Mouse (Mus musculus) limb, embryonic 14.5 days (tissue): ENCODE measurements around the gene Il6. TPM values are rescaled to one million over a fixed set of nuclear protein-coding genes. Genes with fewer than 3 reads are reported as not detected.

Source experiments
- ATAC-seq: fragments of 200-750 bp; cut with Nextera tagmentation; 2 replicates; pipeline ENCODE4 v1.8.0; 2017; ENCODE audit warnings: low read depth, moderate number of reproducible peaks, moderate TSS enrichment; ENCODE audit not compliant: low FRiP score
- DNase-seq: peaks from one replicate; pipeline ENCODE4 v3.0.0-alpha.2; 2015; ENCODE audit warnings: low spot score
- H3K27ac ChIP-seq: fragments of 300-500 bp; sonication (generic); replicated peaks from 2 replicates; pipeline ENCODE4 v1.5.1; 2014; ENCODE audit warnings: low read depth, mild to moderate bottlenecking, low read length, moderate library complexity, mixed read lengths
- H3K27me3 ChIP-seq: fragments of 300-500 bp; sonication (generic); 2 replicates; pipeline ENCODE4 v1.6.1; 2014; ENCODE audit warnings: low read length, mixed read lengths; ENCODE audit not compliant: control insufficient read depth, insufficient read depth
- H3K36me3 ChIP-seq: fragments of 300-500 bp; sonication (generic); 2 replicates; pipeline ENCODE4 v1.6.1; 2014; ENCODE audit warnings: mild to moderate bottlenecking, low read length, moderate library complexity, mixed read lengths; ENCODE audit not compliant: control insufficient read depth, insufficient read depth
- H3K4me1 ChIP-seq: fragments of 300-500 bp; sonication (generic); 2 replicates; pipeline ENCODE4 v1.6.1; 2014; ENCODE audit warnings: antibody characterized with exemption, low read length, mixed read lengths; ENCODE audit not compliant: control insufficient read depth, insufficient read depth
- H3K4me2 ChIP-seq: fragments of 300-500 bp; sonication (generic); replicated peaks from 2 replicates; pipeline ENCODE4 v1.6.1; 2014; ENCODE audit warnings: low read depth, mild to moderate bottlenecking, low read length, moderate library complexity; ENCODE audit not compliant: severe bottlenecking
- H3K4me3 ChIP-seq: fragments of 300-500 bp; sonication (generic); replicated peaks from 2 replicates; pipeline ENCODE4 v1.5.1; 2014; ENCODE audit warnings: low read length
- H3K9ac ChIP-seq: fragments of 300-500 bp; sonication (generic); 2 replicates; pipeline ENCODE4 v1.6.1; 2014; ENCODE audit warnings: mild to moderate bottlenecking, low read depth, low read length, moderate library complexity; ENCODE audit not compliant: severe bottlenecking
- H3K9me3 ChIP-seq: fragments of 300-500 bp; sonication (generic); 2 replicates; pipeline ENCODE4 v1.6.1; 2016; ENCODE audit warnings: low read length; ENCODE audit not compliant: control insufficient read depth
- POLR2A ChIP-seq: fragments of 200-500 bp; IDR thresholded peaks from 2 replicates; pipeline ENCODE4 v1.8.0; 2012; ENCODE audit warnings: inconsistent platforms, mild to moderate bottlenecking, moderate library complexity, borderline replicate concordance; ENCODE audit not compliant: insufficient read depth, insufficient read length; ENCODE audit errors: extremely low read depth
- WGBS: fragments of 180-500 bp; shearing (Covaris S2); extraction: QIAGEN DNeasy Blood & Tissue Kit; methylation state at CpG from one replicate; pipeline ENCODE4 v1.1.7; 2014; 5-methylcytosine and 5-hydroxymethylcytosine counted together
- polyA plus RNA-seq, 2 experiments: library from polyadenylated mRNA; depleted of rRNA in 1 of 2; stranded (reverse) in 1 of 2; unstranded in 1 of 2; fragments of >200 nt; fragmentation: Nextera tagmentation in 1 of 2; extraction: Ambion mirVana in 1 of 2; gene quantifications; 2 replicates each; pipeline versions ENCODE4 v1.2.1 to v1.2.3; 2012 to 2014

Il6 gene
- 0.10 and 0.18 TPM in 2 replicates for polyA plus RNA-seq (2012; rRNA removed)
- polyA plus RNA-seq (2014; fragmentation: Nextera tagmentation; extraction: Ambion mirVana) = 0.44 and 0.80 TPM in 2 replicates

DNA sequence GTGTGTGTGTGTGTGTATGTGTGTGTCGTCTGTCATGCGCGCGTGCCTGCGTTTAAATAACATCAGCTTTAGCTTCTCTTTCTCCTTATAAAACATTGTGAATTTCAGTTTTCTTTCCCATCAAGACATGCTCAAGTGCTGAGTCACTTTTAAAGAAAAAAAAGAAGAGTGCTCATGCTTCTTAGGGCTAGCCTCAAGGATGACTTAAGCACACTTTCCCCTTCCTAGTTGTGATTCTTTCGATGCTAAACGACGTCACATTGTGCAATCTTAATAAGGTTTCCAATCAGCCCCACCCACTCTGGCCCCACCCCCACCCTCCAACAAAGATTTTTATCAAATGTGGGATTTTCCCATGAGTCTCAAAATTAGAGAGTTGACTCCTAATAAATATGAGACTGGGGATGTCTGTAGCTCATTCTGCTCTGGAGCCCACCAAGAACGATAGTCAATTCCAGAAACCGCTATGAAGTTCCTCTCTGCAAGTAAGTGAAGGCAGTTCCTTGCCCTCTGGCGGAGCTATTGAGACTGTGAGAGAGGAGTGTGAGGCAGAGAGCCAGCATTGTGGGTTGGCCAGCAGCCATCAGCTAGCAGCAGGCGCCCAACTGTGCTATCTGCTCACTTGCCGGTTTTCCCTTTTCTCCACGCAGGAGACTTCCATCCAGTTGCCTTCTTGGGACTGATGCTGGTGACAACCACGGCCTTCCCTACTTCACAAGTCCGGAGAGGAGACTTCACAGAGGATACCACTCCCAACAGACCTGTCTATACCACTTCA is at the start of gene Il6:
TSS of gene Il6 (plus strand) at position 389 of the 778 bp plus-strand sequence.
- Histone ChIP-seq H3K4me2 (no peak within 1 kb of the TSS; the same call in 1 of the 2 replicates), H3K27me3 (no peaks in the 10 kb centered on the region), H3K36me3 (no peaks in the 10 kb centered on the region), H3K9ac (no peak within 1 kb of the TSS), H3K9me3 (no peaks in the 10 kb centered on the region), H3K4me1 (no peaks in the 10 kb centered on the region), H3K4me3 (no peak within 1 kb of the TSS), H3K27ac (no peak within 1 kb of the TSS)
- TF ChIP-seq POLR2A = no peak
- DNase-seq (peak; percentile 94), ATAC-seq (peak; percentile 80)
- 55% methylated on average over 16 of the region's 16 CpGs for WGBS

DNA sequence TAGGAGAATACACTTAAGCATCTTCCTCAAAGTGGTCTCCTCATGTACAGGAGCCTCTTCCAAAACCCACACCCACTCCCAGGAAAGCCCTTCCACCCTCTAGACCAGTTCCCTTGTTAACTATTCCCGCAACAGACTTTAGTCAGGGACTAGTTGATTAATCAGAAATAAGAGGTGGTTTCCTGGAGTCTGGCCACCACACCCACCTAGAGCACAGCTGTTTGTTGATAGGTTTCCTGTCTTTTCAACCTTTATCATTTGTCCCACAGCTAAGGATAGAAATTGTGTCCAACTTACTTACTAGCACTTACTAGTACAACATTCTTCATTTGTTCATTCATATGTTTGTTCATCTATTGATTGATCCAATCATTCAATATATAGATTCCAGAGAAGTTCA is 49.4 kb upstream of the Il6 start:
- H3K4me1 ChIP-seq = no peaks in the 10 kb centered on the region
- no peak for ATAC-seq
- WGBS = 73% methylated on average over 1 of the region's 1 CpGs
- H3K27me3 ChIP-seq = no peaks in the 10 kb centered on the region
- H3K27ac ChIP-seq = no peak overlapping the region
- no peak overlapping the region for H3K4me3 ChIP-seq
- H3K4me2 ChIP-seq = no peak overlapping the region
- no peak overlapping the region for H3K9ac ChIP-seq
- TF ChIP-seq POLR2A = no peak
- no peak for DNase-seq
- H3K36me3 ChIP-seq = no peaks in the 10 kb centered on the region
- H3K9me3 ChIP-seq = no peaks in the 10 kb centered on the region

DNA sequence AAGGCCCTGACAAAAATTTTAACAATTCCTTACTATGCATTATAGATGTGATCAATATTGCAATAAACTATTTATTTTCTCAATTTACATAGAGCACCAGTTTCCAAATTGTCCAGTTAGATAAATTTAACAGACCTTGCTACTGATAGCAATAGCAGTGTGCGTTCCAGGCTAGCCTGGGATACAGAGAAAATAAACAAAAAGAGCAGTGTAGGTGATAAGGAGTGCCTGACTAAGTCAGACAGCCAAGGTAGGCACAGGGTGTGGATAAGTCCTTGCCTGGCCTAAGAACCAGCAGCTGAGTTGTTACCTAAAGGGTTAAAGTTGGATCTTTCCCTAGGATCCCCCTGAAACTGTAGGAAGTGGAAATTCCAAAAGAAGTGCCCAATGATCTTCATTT is 42.7 kb upstream of the Il6 start:
- DNase-seq (no peak), ATAC-seq (no peak)
- no peaks in the 10 kb centered on the region for H3K4me1 ChIP-seq
- no peak for TF ChIP-seq POLR2A
- 57% methylated on average over 1 of the region's 1 CpGs for WGBS
- H3K9ac ChIP-seq = no peak overlapping the region
- no peaks in the 10 kb centered on the region for H3K27me3 ChIP-seq
- H3K4me2 ChIP-seq = no peak overlapping the region
- H3K36me3 ChIP-seq = no peaks in the 10 kb centered on the region
- no peak overlapping the region for H3K4me3 ChIP-seq
- no peak overlapping the region for H3K27ac ChIP-seq
- H3K9me3 ChIP-seq = no peaks in the 10 kb centered on the region

DNA sequence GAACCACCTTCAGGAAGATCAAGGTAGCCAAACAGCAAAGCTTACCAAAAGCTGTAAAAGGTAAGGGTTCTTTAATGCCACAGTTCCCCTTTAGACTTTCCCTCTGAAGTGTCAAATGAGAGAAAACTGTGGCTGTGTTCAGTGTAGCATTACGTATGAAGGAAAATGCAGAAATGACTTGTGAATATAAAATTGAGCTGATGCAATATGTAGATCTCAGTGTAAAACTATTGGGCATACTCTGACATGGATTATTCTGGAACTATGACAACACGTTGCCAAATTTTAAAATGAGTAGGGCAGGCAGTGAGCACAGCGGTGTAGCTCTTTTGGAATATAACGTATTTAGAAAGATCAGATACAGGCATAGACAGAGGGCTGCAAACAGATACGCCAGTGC is 40.1 kb upstream of the Il6 start:
- no peaks in the 10 kb centered on the region for H3K9me3 ChIP-seq
- H3K36me3 ChIP-seq = no peaks in the 10 kb centered on the region
- H3K4me2 ChIP-seq = no peak overlapping the region
- no peaks in the 10 kb centered on the region for H3K27me3 ChIP-seq
- no peak for TF ChIP-seq POLR2A
- no peak overlapping the region for H3K9ac ChIP-seq
- no peak overlapping the region for H3K27ac ChIP-seq
- 86% methylated on average over 5 of the region's 5 CpGs for WGBS
- H3K4me1 ChIP-seq = no peaks in the 10 kb centered on the region
- DNase-seq (no peak), ATAC-seq (no peak)
- no peak overlapping the region for H3K4me3 ChIP-seq

DNA sequence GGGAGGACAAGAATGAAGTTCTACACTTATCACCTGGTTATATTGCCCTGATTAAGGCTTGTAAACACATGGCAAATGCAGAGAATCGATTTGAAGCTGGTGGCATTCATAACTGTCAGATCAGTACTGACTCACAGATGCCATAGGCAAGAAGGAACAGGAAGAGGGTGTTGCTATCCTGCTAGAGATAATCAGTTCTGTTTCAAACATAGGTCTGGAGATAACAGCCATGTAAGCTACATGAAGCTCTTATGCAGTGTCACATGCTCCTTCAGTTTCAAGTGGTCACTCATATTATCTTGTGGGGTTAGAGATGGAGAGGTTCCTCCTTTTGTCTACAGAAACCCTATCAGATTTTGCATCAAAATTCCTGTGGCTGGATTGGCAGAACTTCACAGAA is 39.4 kb upstream of the Il6 start:
- no peak for TF ChIP-seq POLR2A
- Histone ChIP-seq H3K27me3 (no peaks in the 10 kb centered on the region), H3K9me3 (no peaks in the 10 kb centered on the region), H3K4me1 (no peaks in the 10 kb centered on the region), H3K9ac (no peak overlapping the region), H3K36me3 (no peaks in the 10 kb centered on the region), H3K27ac (no peak overlapping the region), H3K4me3 (no peak overlapping the region), H3K4me2 (no peak overlapping the region)
- DNase-seq = no peak
- 52% methylated on average over 1 of the region's 1 CpGs for WGBS
- no peak for ATAC-seq
